Comparison of ENCODE assay signal across 27 mouse cellular contexts in the genomic region with DNA sequence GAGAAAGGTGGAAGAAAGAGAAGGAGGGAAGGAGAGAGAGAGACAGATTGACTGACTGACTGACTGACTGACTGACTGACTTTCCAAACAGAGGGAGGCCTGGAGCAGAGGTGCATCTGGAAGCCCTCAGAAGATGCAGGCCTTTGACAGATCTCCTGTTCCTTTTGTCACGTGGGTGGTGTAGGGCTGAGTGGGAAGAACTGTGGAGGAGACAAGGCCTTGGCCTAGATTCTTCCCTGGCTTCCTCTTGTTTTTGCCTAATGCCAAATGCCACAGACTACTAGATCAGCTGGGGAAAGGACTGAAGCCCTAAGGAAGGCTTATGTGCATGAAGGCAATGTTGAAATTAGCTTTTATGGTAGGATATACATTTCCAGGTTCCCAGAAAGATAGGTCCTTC. TPM values are rescaled to one million over a fixed set of nuclear protein-coding genes. Genes with fewer than 3 reads are reported as not detected.
DNase-seq lines count a peak whose midpoint lies in the region; TF ChIP-seq lines count a peak whose summit lies in the region.
"Had no signal": no experiment of that assay in that cellular context is flagged by ENCODE, and none has a peak within 500 bp of the region (broad histone marks: within the 10 kb centered on the region; RNA-seq: fewer than 3 reads in every experiment).

No protein-coding gene starts in this region.

- H3K4me3 ChIP-seq in layer of hippocampus, adult 2 months: no peak overlapping the region
- H3K4me3 ChIP-seq: forebrain, embryonic 10.5 days; forebrain, embryonic 13.5 days; heart, adult 2 months; heart, embryonic 10.5 days; hindbrain, embryonic 12.5 days; hindbrain, embryonic 15.5 days; intestine, embryonic 15.5 days had no signal

- DNase-seq in adrenal gland, adult (ENCODE audit: inconsistent age in 2 of 2, low spot score in 1 of 2): peak; percentile 67 to 82
- no peak for DNase-seq in adrenal gland, postnatal 4 days (ENCODE audit: low spot score in 2 of 2)
- DNase-seq in ovary, adult 18-20 months (ENCODE audit: low spot score): peak; percentile 16
- no peak for DNase-seq in ovary, postnatal 14 days (ENCODE audit: low spot score)
- DNase-seq in adrenal gland, postnatal 10 days: peak; percentile 25
- DNase-seq in adrenal gland, postnatal 36 days: peak; percentile 55 to 56
- DNase-seq in thymus, postnatal 10 days (ENCODE audit: low spot score in 2 of 2): no peak
- no peak for DNase-seq in layer of hippocampus, adult 2 months (ENCODE audit: low spot score in 2 of 2)
- DNase-seq: cerebellum, adult 18-20 months; cerebellum, adult 9-10 months; cerebellum, postnatal 14 days; gastrocnemius, postnatal 10 days; gastrocnemius, postnatal 36 days; heart, adult 2 months; kidney, adult 11 months had no signal

- TF ChIP-seq CTCF in layer of hippocampus, adult 2 months (conservative IDR thresholded peaks at IDR 0.05): no peak

- H3K27ac ChIP-seq in layer of hippocampus, adult 2 months: no peak overlapping the region
- H3K27ac ChIP-seq: forebrain, embryonic 10.5 days; forebrain, embryonic 13.5 days; heart, adult 2 months; heart, embryonic 10.5 days; hindbrain, embryonic 12.5 days; hindbrain, embryonic 15.5 days; intestine, embryonic 15.5 days had no signal

RNA-seq across cellular contexts. Expression of a gene that starts 4.8 kb away (rescaled TPM):
- total RNA-seq in adrenal gland, postnatal 4 days (2021): under 1 TPM in 1 of 2 experiments, not detected in 1; 0.25 TPM
- under 1 TPM; 0.42 to 0.45 TPM for total RNA-seq in adrenal gland, postnatal 10 days (2021)
- under 1 TPM; 0.56 to 0.76 TPM for total RNA-seq in adrenal gland, postnatal 36 days (2021)
- under 1 TPM in 1 of 2 experiments, not detected in 1; 0.12 TPM for total RNA-seq in layer of hippocampus, adult 2 months (2021)
- total RNA-seq: CH12.LX; gastrocnemius, adult 18-20 months; gastrocnemius, postnatal 10 days; gastrocnemius, postnatal 36 days; granulocyte monocyte progenitor cell, adult 5-6 weeks; heart, adult 2 months; heart, postnatal 25 days; hematopoietic stem cell, adult 5-6 weeks had no signal

RNA-seq across cellular contexts. Expression of a gene that starts 14.5 kb away (rescaled TPM):
- 10 to 100 TPM in 1 of 2 experiments, under 1 TPM in 1; 0.95 to 46.8 TPM for total RNA-seq in adrenal gland, postnatal 4 days (2021)
- 100 to 1,000 TPM in 1 of 2 experiments, 10 to 100 TPM in 1; 45.4 to 112 TPM for total RNA-seq in adrenal gland, postnatal 10 days (2021)
- under 1 TPM in 1 of 2 experiments, not detected in 1; 0.40 TPM for total RNA-seq in adrenal gland, postnatal 36 days (2021)
- total RNA-seq in layer of hippocampus, adult 2 months (2021): not detected
- total RNA-seq: CH12.LX; G1E; gastrocnemius, postnatal 36 days; granulocyte monocyte progenitor cell, adult 5-6 weeks; heart, adult 2 months; heart, postnatal 25 days; hematopoietic stem cell, adult 5-6 weeks had no signal

RNA-seq across cellular contexts. Expression of a gene that starts 36.8 kb away (rescaled TPM):
- under 1 TPM; 0.82 to 0.90 TPM for total RNA-seq in adrenal gland, postnatal 4 days (2021)
- total RNA-seq in adrenal gland, postnatal 10 days (2021): 1 to 10 TPM; 1.8 to 2.1 TPM
- not detected for total RNA-seq in adrenal gland, postnatal 36 days (2021)
- not detected for total RNA-seq in layer of hippocampus, adult 2 months (2021)
- total RNA-seq: CH12.LX; gastrocnemius, adult 18-20 months; gastrocnemius, postnatal 10 days; gastrocnemius, postnatal 36 days; granulocyte monocyte progenitor cell, adult 5-6 weeks; heart, adult 2 months; heart, postnatal 25 days; hematopoietic stem cell, adult 5-6 weeks had no signal

RNA-seq across cellular contexts. Expression of a gene that starts 53.4 kb away (rescaled TPM):
- total RNA-seq in adrenal gland, postnatal 4 days (2021): 1 to 10 TPM in 1 of 2 experiments, under 1 TPM in 1; 0.23 to 7.3 TPM
- total RNA-seq in adrenal gland, postnatal 10 days (2021): under 1 TPM in 1 of 2 experiments, not detected in 1; 0.24 TPM
- total RNA-seq in adrenal gland, postnatal 36 days (2021): under 1 TPM in 1 of 2 experiments, not detected in 1; 0.23 TPM
- not detected for total RNA-seq in layer of hippocampus, adult 2 months (2021)
- total RNA-seq: CH12.LX; gastrocnemius, adult 18-20 months; gastrocnemius, postnatal 10 days; gastrocnemius, postnatal 36 days; granulocyte monocyte progenitor cell, adult 5-6 weeks; heart, adult 2 months; heart, postnatal 25 days; hematopoietic stem cell, adult 5-6 weeks had no signal

Comparison
In these comparisons a context has a peak if more than half of its experiments do, and no peak if none do; other contexts are left out.
1. DNase-seq: peak in adrenal gland, adult (2 of 2), ovary, adult 18-20 months (single experiment), adrenal gland, postnatal 10 days (single experiment) and adrenal gland, postnatal 36 days (2 of 2); none in adrenal gland, postnatal 4 days (0 of 2), ovary, postnatal 14 days (single experiment), thymus, postnatal 10 days (0 of 2) and layer of hippocampus, adult 2 months (0 of 2).